Mouse (Mus musculus): ENCODE measurements around the gene Zfp526.

The Zfp526 gene

DNA sequence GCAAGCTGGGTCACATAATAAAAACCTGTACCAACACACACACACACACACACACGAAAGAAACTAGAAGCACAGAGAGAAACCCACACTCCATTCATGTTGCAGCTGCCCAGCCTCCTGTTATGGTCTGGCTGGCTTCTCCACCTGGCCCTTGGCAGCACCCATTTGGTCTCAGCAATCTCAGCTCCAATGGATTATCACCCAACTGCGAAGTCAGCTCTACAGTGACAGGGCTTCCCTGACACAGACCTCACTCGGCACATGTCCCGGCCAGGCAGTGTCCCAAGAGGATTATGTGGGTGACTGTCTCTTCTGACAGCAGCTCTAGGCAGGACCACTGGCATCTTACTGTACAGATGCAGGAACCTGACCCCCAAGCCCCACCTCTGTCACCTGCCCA, 10.7 kb upstream of the Zfp526 start:
- DNase-seq (ENCODE audit: low spot score) = no peak

DNA sequence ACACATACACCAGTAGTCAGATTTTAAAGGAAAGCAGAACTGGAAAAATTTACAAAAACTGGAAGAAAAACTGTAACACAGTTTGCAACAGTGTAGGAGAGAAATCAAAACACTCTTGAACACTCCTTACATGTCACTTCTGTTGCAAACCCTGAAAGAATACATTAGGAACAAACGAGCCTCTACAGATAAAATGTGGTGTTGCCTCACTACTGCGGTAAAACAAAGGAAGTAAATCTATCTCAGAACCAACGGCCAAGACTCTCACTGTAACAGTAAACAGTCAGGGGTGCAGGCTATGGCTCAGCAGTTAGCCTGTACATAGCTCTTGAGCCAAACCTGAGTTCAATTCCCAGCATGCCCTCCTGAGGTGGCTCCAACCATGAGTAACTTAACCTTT, 8.1 kb upstream of the Zfp526 start:
- no peak for DNase-seq (ENCODE audit: low spot score)

DNA sequence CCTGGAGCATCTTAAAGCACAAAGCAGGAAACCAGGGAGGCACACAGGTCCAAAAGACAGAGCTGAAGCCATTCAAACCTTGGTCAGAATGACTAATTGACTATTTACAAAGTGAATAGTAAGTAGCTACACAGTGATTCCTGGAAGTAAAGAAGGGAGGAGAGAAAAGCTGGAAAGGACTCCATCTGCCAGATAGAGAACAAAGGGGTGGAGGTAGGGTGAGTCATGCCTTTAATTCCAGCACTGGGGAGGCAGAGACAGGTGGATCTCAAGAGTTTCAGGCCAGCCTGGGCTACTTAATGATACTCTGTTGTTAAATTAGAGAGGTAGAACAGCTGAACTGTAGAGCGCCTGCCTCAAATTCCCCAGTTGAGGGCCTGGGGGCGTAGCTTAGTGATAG, 7.1 kb upstream of the Zfp526 start:
- no peak for DNase-seq (ENCODE audit: low spot score)

DNA sequence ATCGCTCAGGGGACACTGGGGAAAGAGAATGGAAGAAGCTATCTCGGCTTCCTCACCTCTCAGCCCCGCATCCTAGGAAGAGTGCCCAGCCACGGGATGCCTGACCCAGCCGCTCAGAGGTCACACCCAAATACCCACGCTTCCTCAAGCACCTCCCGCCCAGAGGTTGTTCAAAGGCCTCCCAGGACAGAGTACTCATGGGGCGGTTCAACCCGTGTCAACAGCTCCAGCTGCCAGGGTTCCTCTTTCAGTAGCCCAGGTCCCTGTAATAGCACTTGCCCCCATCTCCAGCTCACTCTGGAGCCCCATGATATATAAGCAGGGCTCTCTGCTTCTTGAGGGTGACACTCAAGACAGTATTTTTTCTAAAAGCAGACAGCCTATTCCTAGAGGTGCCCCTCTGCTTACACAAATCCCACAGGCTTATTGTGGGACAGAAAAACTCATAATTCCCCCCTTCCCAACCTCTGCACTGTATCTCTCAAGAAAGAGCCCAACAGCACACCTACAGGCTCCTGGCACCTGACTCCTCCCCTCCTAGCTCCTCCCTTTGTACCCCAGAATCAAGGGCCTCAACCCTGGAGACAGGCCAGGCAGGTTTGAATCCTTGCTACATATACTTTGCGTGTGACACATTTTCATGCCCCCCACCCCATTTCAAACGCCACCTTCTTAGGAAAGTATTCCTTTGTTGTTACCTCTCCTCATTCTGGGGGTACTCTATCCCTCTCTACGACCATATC, 3.4 kb upstream of the Zfp526 start:
- no peak for DNase-seq (ENCODE audit: low spot score)

DNA sequence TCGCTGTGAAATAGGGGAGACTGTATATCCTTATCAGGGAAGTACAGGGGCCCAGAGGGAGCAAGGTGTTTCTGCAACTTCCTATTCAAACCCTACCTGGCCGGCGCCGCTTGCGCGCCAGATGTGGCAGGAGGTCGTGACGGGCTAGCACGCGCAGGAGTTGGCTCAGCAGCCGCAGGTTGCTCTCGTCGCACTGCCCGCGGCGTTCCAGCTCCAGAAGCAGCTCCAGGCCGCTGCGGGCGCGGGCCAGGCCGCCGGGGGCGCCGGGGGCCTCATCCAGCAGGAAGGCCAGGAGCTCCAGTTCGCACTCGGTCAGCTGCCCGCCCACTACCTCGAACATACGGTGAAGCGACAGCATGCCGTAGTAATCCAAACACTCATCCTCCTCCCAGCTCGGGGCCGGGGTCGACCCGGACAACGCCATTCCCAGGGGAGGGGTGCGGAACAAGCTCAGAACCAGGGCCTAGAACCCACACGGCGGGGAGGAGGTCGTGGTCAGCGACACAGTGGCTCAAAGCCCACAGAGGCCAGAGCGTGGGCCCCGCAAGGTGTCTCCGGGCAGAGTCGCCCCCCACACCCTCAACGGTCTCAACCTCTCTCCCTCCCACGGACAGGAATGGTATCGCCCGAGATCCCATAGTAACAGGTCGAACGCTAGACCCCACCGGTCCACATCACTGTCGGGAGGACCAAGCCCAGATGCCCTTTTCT, 2.4 kb upstream of the Zfp526 start:
- no peak for DNase-seq (ENCODE audit: low spot score)

DNA sequence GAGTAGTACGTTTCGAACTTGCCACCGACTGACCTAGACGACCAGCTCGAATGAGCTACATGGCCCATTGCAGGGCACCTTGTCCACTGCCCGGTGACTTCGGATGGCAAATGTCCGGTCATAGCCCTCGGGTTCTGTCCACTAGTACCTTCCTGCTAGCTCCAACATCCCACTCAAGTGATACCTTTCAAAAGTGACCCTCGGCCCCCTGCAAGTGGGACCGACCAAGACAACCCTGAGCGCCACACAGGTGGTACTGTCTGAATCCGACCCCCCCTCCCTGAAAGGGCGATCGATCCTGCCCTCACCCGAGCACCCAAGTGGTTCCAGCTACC, 1.8 kb upstream of the Zfp526 start:
- no peak for DNase-seq (ENCODE audit: low spot score)

DNA sequence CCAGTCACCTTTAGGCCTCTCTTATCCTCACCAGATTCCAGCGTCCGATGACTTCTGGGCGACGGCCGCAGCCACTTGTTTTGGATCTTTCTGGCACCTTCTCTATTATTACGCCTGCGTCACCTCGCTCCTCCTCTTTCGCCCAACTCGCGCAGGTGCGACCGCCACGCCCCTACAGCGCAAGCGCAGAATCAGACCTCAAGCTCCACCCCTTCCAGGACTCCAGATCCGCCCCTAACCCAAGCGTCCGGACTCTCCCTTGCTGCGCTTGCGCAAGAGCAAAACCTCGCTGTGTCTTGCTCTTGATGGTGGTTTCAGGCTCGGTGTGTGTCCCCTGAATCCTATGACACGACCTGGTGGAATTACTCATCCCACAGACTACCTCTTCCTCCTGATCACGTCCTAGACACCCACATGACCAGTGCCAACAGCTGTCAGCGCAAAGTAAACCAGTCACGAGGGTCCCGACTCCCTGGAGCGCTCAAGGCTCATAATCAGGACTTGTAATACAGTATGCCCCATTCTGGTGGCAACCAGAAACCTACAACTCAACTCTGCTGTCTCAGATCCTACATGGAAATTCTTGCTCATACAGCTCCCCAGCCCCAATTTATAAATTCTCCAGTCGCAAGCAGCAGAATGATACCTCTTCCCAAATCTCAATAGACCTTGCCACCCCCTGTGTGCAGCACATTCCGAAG, 1.3 kb upstream of the Zfp526 start:
- DNase-seq (ENCODE audit: low spot score) = peak; percentile 89

DNA sequence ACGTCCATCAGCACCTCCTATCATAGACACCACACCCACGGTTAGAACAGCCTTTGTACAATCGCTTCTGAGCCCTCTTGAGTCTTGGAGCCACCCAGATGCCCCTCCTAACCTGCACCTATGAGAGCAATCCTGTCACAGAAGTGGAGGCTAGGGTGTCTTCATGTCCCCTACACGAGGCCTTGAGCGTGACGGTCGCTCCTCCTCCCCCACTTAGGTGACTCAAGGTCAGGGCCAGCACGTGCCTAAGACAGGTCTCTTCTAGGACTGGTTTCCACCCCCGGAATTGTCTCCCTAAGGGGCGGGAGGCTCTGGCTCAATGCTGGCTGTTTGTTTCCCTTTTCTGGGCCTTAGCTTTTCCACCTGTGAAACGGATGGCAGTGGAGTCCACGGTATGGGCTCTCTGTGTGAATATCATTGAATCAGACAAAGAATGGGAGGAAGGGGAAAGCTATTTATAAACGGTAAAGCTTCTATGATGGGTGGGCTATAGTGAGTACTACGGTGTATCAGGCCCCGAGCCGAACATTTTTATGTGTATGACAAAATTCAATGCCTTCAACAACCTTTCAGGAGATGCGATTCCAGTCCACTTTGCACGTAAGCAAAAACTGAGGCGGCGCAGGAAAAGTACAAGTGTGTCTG, 646 bp upstream of the Zfp526 start, which contains the start of gene Dedd2:
TSS of gene Dedd2 (minus strand) at position 159 of the 645 bp plus-strand sequence.
- no peak for DNase-seq (ENCODE audit: low spot score)

DNA sequence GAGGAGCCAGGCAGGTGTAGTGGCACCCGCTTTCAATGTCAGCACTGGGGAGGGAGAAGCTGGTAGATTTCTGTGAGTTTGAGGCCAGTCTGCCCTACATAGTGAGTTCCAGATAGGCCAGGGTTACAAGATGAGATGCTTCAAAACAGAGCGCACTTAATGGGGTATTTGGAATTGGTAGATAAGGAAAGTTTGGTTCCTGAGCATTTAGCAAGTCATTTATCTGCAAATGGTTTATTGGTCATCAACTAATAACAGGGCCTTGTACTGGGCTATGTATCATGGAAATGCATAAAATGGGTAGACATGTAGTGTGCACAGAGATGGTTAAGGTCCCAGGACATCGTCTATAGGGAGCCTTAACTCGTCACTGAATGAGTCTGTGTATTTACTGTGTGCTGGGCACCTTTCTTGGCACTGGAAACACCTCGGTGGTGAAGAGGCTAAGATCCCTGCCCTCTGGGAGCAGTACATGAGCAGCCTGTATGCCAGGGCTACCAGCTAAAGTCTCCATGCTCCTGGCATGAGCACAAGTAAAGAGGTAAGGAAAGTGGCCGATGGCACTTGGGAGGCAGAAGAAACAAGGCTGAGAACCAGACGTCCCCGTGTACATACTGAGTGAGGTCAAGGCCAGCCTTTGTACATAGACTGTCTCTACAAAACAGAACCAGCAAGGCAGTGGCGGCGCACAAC, 1.2 kb downstream of the Zfp526 start:
- DNase-seq (ENCODE audit: low spot score) = no peak

DNA sequence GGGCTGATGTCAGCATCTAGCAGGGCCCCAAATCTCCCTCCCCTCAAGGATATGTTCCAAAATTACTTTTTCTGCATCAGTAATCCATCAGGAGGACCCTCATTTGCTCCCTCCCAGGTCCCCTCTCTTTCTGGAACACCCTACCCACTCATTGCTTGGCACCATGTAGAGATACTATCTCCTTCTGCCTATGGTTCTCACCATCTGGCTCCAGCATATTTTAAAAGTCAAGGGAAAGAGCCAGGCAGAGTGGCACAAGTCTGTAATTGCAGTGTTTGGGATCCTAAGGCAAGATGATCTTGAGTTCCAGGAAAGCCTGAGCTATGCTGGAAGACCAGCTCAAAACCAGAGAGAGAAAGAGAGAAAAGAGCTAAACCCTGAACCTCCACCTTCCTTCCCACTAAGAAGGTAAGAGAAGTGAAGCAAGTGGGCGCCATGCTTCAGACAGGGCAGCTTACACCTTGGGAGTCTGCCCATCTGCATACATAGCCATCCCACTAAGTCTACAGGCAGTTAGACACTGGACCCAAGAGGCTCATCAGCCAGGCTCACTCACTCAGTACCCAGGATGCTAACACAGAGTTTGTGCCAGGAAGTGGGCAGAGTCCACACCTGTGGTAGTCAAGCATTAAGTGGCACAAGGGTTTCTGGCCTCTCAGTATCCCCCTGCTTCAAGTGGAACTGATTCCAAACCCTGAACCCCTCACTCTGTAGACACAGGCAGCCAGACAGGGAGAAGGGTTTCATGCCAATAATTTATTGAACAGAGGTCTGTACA, 6.5 kb downstream of the Zfp526 start:
- no peak for DNase-seq (ENCODE audit: low spot score)

DNA sequence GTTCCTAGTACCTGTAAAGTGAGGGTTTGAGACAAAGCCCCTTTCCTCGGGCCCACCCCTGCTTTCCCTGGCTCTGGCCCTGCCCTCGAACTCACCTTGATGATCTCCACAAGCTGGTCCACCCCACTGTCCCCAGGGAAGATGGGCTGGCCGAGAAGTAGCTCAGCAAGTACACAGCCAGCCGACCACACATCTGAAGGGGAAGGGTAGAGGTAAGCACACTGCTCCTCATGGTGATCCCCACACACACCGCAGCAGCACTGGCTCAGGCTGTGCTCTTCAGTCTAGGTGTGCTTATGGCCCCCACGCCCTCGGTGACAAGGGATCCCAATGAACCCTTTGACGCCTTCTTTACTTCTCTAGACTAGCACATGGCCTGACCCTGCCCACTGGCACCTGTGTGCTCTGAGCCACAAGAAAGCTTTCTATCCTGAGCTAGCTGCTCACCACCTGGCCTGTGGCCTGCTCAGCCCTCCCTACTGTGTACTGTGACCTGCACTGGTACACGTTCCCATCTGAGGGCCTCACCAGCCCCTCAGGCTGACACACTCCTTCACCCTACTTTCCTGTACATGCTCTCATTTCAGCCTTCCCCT, 9.6 kb downstream of the Zfp526 start:
- DNase-seq (ENCODE audit: low spot score) = no peak

DNA sequence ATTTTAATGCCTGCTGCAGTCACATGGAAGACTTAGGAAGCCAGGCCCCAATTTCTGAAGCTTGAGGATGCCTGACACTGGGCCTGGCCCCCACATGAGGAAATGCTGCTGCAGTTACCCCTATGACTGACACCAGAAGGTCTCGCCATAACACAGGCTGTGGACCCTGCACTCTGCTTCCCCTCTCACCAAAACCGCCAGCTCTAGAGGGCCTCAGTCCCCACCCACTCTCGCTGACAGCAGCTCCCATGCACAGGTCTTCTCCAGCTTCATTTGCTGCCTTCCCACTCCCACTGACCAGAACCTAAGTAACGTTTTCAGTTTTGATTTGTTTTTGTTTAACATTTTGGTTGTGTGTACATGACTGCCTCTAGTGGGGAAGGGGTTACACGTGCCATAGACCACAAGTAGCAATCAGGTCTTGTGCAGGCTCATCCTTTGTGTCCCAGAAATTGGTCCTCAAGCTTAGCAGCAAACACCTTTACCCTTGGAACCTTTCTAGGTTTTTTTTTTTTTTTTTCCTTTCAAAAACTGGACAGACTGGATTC, 10.9 kb downstream of the Zfp526 start:
- no peak for DNase-seq (ENCODE audit: low spot score)

DNA sequence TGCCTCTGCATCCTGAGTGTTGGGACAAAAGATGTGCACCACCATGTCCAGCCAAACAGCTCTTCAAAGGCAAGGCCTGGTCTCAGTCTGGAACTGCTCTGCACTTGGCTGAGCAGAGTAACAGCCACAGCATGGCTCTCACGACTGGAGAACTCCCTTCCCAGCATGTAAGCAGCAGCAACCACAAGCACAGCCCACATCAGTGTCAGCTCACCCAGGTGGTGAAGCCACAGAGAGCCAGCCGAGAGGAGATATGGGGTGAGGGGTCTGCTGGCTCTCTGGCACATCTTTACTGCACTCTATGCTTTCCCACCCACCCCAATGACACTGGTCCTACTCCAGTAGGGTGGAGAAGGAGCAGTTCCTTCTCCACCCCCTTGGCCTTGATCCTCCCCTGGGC, 11.8 kb downstream of the Zfp526 start:
- DNase-seq (ENCODE audit: low spot score) = no peak

DNA sequence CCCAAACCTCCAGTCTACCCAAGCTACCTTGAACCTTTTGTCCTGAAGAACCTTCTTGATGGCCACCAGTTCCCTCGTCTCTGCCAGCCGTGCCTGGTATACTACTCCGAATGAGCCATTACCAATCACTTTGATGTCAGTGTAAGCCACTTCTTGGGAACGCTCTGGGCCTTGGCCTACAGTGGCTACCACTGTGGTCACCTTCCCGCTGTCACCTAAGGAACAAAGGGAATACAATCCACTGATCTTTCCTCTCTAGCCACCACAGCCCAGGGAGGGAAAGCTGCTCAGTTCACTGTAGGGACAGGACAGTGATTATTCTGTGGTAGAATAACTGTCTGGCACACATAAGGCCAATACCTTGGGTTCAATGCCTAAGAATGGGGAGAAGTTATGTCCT, 14.3 kb downstream of the Zfp526 start:
- no peak for DNase-seq (ENCODE audit: low spot score)

DNA sequence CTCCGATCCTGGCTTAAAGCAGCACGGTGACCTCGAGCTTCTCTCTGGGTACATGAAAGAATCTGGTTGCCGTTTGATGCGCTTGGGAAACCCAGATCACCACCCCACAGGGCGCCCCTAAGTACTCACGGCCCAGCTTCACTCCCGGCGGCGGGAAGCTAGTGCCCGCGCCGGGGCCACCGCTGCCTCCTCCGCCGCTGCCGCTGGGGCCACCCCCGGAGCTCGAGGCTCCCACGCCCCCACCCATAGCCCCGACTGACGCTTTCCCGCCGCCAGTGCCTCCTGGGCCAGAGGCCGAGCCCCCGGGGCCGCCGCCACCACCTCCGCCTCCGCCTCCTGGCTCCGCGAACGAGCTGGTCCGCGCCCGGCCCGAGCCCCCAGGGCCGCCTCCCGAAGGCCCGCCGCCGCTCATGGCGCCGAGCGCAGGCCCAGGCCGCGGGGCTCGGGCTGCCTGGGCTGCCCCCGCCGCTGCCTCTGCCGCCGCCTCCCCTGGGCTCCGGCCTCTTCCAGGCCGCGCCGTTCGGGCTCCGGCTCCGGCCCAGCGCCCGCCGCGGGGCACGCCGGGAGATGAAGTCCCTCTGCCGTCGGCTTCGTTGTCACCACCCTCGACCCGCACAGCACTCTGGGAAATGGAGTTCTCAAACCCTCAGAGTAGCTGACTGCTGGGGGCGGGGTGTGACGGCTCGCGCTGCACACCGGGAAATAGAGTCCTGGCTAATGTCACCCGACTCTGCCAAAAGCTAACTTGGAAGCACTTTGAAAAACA, 16.2 kb downstream of the Zfp526 start, which contains the start of gene Gsk3a:
TSS of gene Gsk3a (minus strand) at position 603 of the 766 bp plus-strand sequence.
- DNase-seq (ENCODE audit: low spot score) = peak; percentile 97

DNA sequence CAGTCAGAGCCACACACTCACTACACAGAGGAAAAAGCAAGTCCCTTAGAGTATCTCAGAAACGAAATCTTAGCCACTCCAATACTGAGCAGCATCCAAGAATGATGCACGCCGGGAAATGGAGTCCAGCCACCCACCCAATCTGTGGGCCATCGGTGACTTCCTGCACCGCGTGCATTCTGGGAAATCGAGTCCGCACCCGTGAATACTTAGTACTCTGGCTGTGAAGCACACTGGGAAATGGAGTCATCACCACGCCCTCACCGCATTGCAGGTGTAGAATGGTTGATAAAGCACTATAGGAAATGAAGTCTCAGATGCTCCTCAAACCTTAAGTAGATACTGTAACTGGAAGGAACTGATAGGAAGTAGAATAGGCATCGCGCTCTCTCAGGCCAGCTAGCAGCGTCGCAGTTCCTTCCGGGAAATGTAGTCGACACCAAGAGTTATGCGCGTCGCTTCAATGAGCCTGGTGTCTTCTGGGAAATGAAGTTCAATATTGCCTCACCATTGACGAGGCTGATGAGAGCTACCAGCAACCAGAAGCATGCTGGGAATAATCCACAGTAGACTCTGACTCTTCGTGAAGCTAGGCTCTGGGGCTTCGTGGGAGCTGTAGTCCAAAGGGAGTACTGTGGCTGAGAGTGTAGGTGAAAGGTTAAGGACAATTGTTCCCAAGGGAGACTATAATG, 16.9 kb downstream of the Zfp526 start:
- DNase-seq (ENCODE audit: low spot score) = peak; percentile 98

DNA sequence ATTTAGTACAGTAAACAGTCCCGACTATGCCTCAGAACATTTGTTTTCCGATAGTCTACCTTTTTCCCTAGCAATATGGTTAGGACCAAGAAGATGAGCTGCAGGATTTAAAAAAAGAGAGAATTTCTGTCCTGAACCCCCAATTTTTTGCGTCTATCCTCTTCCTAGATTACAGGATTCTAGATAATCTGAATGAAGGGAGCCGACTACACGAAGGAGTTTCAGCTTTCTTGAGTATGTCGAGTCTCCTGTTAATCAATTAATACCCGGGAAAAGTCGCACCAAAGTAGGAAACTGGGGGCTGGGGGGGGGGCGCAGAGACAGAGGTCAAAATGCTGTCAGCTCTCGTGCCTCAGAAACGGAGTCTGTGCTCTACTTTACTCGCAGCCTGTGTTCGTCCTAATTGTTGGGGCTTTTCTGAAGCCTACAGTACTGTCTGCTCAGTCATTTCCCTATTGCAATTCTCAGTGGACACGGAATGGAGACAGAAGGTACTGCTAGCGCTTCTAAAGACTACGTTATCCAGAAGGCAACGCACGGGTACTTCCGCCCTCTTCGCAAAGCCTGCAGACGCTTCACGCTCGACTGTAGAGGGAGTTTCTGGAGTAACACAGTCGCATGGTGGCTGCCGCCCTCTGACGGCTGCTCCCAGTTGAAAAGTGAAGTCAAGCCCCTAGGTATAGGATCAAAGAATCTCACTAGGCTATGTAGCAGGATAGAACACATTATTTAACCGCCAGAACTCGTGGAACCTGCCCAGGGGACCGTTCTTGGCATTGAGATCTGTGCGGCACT, 17.8 kb downstream of the Zfp526 start:
- DNase-seq (ENCODE audit: low spot score) = no peak

DNA sequence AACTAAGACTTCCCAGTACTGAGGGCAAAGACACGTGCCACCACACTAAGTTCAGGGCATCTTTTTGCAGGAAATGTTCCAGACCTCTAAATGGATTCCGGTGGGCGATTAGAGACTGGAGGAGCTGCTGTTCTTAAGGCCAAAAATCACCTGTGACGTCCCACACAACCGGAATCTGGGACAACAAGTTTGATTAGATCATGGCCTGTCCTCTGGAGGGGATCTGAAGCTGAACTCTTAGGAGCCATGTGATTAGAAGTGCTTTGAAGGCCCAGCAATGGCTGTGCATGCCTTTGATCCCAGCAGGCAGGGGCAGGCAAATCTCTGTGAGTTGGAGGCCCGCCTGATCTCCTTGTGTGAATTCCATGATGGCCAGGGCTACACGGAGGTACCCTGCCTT, 19.4 kb downstream of the Zfp526 start:
- no peak for DNase-seq (ENCODE audit: low spot score)
